Mouse (Mus musculus) heart, postnatal 0 days (tissue): Measurements from ENCODE around the gene Use1.

Source experiments
- CTCF ChIP-seq: IDR thresholded peaks from 2 replicates; pipeline ENCODE4 v1.5.1; 2016; ENCODE audit warnings: antibody characterized with exemption, control low read depth, low read depth
- EP300 ChIP-seq: IDR thresholded peaks from 2 replicates; pipeline ENCODE4 v1.6.1; 2016; ENCODE audit warnings: antibody characterized with exemption, low read depth

DNA sequence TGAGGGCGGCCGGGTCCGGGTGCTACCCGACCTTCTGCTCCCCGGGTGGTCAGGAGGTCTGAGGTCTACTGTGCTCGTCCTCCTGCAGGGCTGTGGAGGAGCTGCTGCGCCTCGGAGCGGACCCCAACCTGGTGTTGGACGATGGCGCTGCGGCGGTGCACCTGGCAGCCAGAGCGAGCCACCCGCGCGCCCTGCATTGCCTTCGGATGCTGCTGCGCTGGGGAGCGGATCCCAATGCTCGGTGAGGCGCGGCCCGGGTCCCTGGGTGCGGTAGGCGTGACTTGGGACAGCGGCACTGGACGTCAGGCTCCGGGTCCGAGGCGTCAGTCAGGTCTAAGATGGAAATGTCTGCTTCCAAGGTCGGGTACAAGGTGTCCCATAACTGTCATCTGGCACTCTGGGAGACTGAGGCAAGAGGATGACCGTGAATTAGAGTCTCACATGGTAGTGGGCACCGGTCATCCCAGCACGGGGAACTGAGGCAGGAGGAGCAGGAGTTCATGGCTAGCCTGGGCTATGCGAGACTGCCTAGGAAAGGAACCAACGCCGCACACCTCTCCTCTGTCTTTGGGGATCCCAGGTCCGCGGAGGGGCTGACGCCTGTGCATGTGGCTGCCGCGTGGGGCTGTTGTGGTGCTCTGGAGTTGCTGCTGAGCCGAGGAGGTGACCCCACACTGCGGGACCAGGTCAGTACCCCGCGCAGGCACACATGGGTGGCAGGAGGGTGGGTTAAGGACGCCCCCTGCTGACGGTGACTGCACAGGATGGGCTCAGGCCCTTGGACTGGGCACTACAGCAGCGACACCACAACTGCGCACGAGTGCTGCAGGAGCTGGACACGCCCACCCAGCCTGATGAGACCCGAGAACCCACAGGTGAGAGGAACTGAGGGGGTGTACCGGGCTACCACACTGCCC is 39.7 kb downstream of the Use1 start:
- TF ChIP-seq EP300 (no peak), CTCF (peak; percentile 63)
